Mouse (Mus musculus) liver, adult 2 months (tissue): ENCODE results near the gene Cldn15. TPM values are rescaled to one million over a fixed set of nuclear protein-coding genes. Genes with fewer than 3 reads are reported as not detected.
A peak's percentile ranks its signal among the peaks of the same experiment; 100 is the strongest.

Source experiments
- DNase-seq: peaks from one replicate; pipeline ENCODE4 v3.0.0-alpha.2; 2011; ENCODE audit warnings: low read depth, low spot score; ENCODE audit errors: extremely low read depth
- H3K27ac ChIP-seq: fragments of 200-500 bp; replicated peaks from 2 replicates; pipeline ENCODE4 v1.5.1; 2012; ENCODE audit warnings: low read depth, mild to moderate bottlenecking, control low read depth, inconsistent platforms, low read length; ENCODE audit not compliant: insufficient read depth
- H3K27me3 ChIP-seq: fragments of 200-500 bp; 2 replicates; pipeline ENCODE4 v1.6.1; 2012; ENCODE audit warnings: mild to moderate bottlenecking, moderate library complexity, low read length, inconsistent platforms; ENCODE audit not compliant: control insufficient read depth, insufficient read depth
- H3K36me3 ChIP-seq: fragments of 200-500 bp; 2 replicates; pipeline ENCODE4 v1.6.1; 2012; ENCODE audit warnings: low read length, inconsistent platforms; ENCODE audit not compliant: control insufficient read depth, insufficient read depth
- H3K4me1 ChIP-seq: fragments of 200-500 bp; 2 replicates; pipeline ENCODE4 v1.6.1; 2011; ENCODE audit warnings: low read length; ENCODE audit not compliant: control insufficient read depth, insufficient read depth
- H3K4me3 ChIP-seq: fragments of 200-500 bp; 2 replicates; pipeline ENCODE4 v1.5.1; 2011; ENCODE audit warnings: low read depth, mild to moderate bottlenecking, control low read depth, low read length, moderate library complexity; ENCODE audit not compliant: insufficient read depth
- H3K79me2 ChIP-seq: fragments of 200-500 bp; 2 replicates; pipeline ENCODE4 v1.6.1; 2012; ENCODE audit warnings: inconsistent platforms, mild to moderate bottlenecking, low read length, moderate library complexity; ENCODE audit not compliant: control insufficient read depth, insufficient read depth
- H3K9ac ChIP-seq: fragments of 200-500 bp; 2 replicates; pipeline ENCODE4 v1.6.1; 2012; ENCODE audit warnings: low read depth, mild to moderate bottlenecking, control low read depth, inconsistent platforms, low read length
- CTCF ChIP-seq: fragments of 200-500 bp; IDR thresholded peaks from 2 replicates; pipeline ENCODE4 v1.5.1; 2011; ENCODE audit warnings: low read depth, low read length, control low read depth
- POLR2A ChIP-seq: fragments of 200-500 bp; IDR thresholded peaks from 2 replicates; pipeline ENCODE4 v1.6.1; 2011; ENCODE audit warnings: low read length, control low read depth; ENCODE audit not compliant: insufficient read depth; ENCODE audit errors: extremely low read depth
- WGBS: fragments of 180-500 bp; shearing (Covaris S2); methylation state at CpG from one replicate; pipeline ENCODE4 v1.1.7; 2018; 5-methylcytosine and 5-hydroxymethylcytosine counted together
- polyA plus RNA-seq: library from polyadenylated mRNA; depleted of rRNA; stranded (reverse); fragments of >200 nt; gene quantifications from 2 replicates; pipeline ENCODE4 v1.2.3, GENCODE M21; 2012; rRNA removed
- total RNA-seq: library from RNA; depleted of rRNA; stranded (reverse); fragments of >200 nt; gene quantifications from 2 replicates; pipeline ENCODE4 v1.2.3, GENCODE M21; 2014; rRNA removed

The Cldn15 gene
- 0.40 and 0.46 TPM in 2 replicates for total RNA-seq
- 0.51 and 0.81 TPM in 2 replicates for polyA plus RNA-seq

- Histone ChIP-seq H3K4me1 (peaks cover 8% of the 10 kb centered on the region; the same call in 1 of the 2 replicates), H3K4me3 (no peak within 1 kb of the TSS), H3K27me3 (no peaks in the 10 kb centered on the region), H3K27ac (peak within 1 kb of the TSS; percentile 45), H3K9ac (no peak within 1 kb of the TSS), H3K36me3 (peaks cover 2% of the 10 kb centered on the region; the same call in 1 of the 2 replicates), H3K79me2 (no peaks in the 10 kb centered on the region)
- DNase-seq, result no peak
- no peak for TF ChIP-seq CTCF
- no peak for TF ChIP-seq POLR2A
- WGBS, result 70% methylated on average over 6 of the region's 6 CpGs
Observed at GRCm38 (mm10) chr5:136966331-136966730, at the start of gene Cldn15. Cldn15 (plus strand) TSS chr5:136966616.

DNA sequence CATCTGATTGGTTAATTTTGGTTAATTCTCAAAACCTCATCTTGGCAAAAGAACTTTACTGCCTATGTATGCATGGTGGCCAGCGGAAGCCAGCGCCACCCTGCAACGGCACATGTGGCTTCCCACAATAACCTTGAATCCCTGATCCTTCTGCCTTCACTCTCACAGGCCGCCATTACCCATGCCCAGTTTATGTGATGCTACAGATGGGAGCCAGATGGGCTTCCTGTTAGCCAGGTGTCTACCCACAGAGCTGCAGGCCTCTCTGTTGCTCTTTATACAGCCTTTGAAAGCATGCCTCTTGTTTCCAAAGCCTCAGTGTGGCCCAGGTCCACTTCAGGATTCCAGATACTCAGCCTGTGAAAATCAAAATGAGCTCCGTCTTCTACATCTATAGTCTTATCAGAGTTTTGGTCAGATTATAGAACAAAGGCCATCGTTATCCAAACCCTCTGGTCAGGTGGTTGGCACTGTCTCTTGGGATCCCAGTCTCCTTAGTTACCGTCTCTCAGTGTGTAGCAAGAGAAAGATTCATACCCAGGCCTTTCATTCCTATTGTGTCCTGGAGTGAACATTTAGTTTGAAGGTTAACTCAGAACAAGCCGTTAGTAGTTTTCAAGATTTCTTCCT lies 48.7 kb upstream of the Cldn15 start:
- DNase-seq, result no peak
- Histone ChIP-seq H3K27ac (no peak overlapping the region), H3K4me1 (peaks cover 4% of the 10 kb centered on the region), H3K27me3 (no peaks in the 10 kb centered on the region), H3K36me3 (no peaks in the 10 kb centered on the region), H3K4me3 (no peak overlapping the region), H3K9ac (no peak overlapping the region), H3K79me2 (no peaks in the 10 kb centered on the region)
- TF ChIP-seq CTCF (no peak), POLR2A (no peak)
- 95% methylated on average over 8 of the region's 8 CpGs for WGBS

GRCm38 (mm10) chr5:136918655-136919472 lies 47.6 kb upstream of the Cldn15 start:
- peak; percentile 96 for DNase-seq
- H3K27ac ChIP-seq, result peak overlapping the region; percentile 55

GRCm38 (mm10) chr5:136919546-136920301 lies 46.7 kb upstream of the Cldn15 start:
- no peak overlapping the region for H3K27ac ChIP-seq
- TF ChIP-seq POLR2A (no peak), CTCF (no peak)
- H3K4me1 ChIP-seq, result peaks cover 4% of the 10 kb centered on the region
- H3K36me3 ChIP-seq, result no peaks in the 10 kb centered on the region
- H3K27me3 ChIP-seq, result no peaks in the 10 kb centered on the region
- peak overlapping the region; percentile 50; the same call in 1 of the 2 replicates for H3K4me3 ChIP-seq
- peak overlapping the region; percentile 11 for H3K9ac ChIP-seq
- no peak for DNase-seq
- WGBS, result 13% methylated on average over 18 of the region's 18 CpGs
- no peaks in the 10 kb centered on the region for H3K79me2 ChIP-seq

More at GRCm38 (mm10) chr5:136918655-136919472, 47.6 kb upstream of the Cldn15 start:
- 1% methylated on average over 38 of the region's 38 CpGs for WGBS
- Histone ChIP-seq H3K27me3 (no peaks in the 10 kb centered on the region), H3K36me3 (no peaks in the 10 kb centered on the region), H3K79me2 (no peaks in the 10 kb centered on the region), H3K4me1 (peaks cover 4% of the 10 kb centered on the region), H3K4me3 (peak overlapping the region; percentile 50), H3K9ac (peak overlapping the region; percentile 59)
- TF ChIP-seq CTCF (no peak), POLR2A (no peak)

- Histone ChIP-seq H3K27ac (no peak overlapping the region), H3K79me2 (no peaks in the 10 kb centered on the region)
Observed at GRCm38 (mm10) chr5:136922830-136923229, 43.6 kb upstream of the Cldn15 start.

More at GRCm38 (mm10) chr5:136922830-136923229, 43.6 kb upstream of the Cldn15 start:
- Histone ChIP-seq H3K4me1 (peaks cover 4% of the 10 kb centered on the region), H3K27me3 (no peaks in the 10 kb centered on the region), H3K36me3 (no peaks in the 10 kb centered on the region), H3K4me3 (no peak overlapping the region), H3K9ac (no peak overlapping the region)
- no peak for DNase-seq
- TF ChIP-seq CTCF (no peak), POLR2A (no peak)
- 86% methylated on average over 9 of the region's 9 CpGs for WGBS
